Mouse (Mus musculus) brain, embryonic 14.5 days (tissue): ENCODE results near the gene Dcst2.

Experiments used
- CTCF ChIP-seq: fragments of 200-500 bp; IDR thresholded peaks from 2 replicates; pipeline ENCODE4 v1.5.1; 2012; ENCODE audit warnings: inconsistent platforms, mild to moderate bottlenecking, moderate library complexity, borderline replicate concordance; ENCODE audit not compliant: insufficient read depth, insufficient read length; ENCODE audit errors: extremely low read depth
- POLR2A ChIP-seq: fragments of 200-500 bp; IDR thresholded peaks from 2 replicates; pipeline ENCODE4 v1.6.1; 2012; ENCODE audit warnings: mild to moderate bottlenecking, inconsistent platforms, borderline replicate concordance; ENCODE audit not compliant: poor library complexity, insufficient read depth, insufficient read length, severe bottlenecking; ENCODE audit errors: extremely low read depth

- TF ChIP-seq CTCF (no peak), POLR2A (no peak)
Measured at GRCm38 (mm10) chr3:89418861-89419250, 57.1 kb downstream of the Dcst2 start.
